Mouse (Mus musculus): ENCODE measurements around the gene Plekha1.

The Plekha1 gene

GRCm38 (mm10) chr7:130918260-130918659 is 52.7 kb downstream of the Plekha1 start:
- TF ChIP-seq POU5F1 (IDR thresholded peaks at IDR 0.05; ENCODE audit: borderline replicate concordance, low read length) (no peak), CTCF (conservative IDR thresholded peaks at IDR 0.05; ENCODE audit: low read length) (no peak), NANOG (IDR thresholded peaks at IDR 0.05; ENCODE audit: borderline replicate concordance, low read length) (no peak)
- H3K4me1 ChIP-seq (replicated peaks; ENCODE audit: low read depth, low read length): peaks cover 26% of the 10 kb centered on the region
- H3K36me3 ChIP-seq (ENCODE audit: insufficient read depth, low read length): no peaks in the 10 kb centered on the region
- H3K27me3 ChIP-seq (ENCODE audit: insufficient read depth, low read length): no peaks in the 10 kb centered on the region
- H3K4me3 ChIP-seq (replicated peaks; ENCODE audit: low read length): no peak overlapping the region
- no peaks in the 10 kb centered on the region; the same call in 1 of the 2 replicates for H3K9me3 ChIP-seq (ENCODE audit: low read length)

DNA sequence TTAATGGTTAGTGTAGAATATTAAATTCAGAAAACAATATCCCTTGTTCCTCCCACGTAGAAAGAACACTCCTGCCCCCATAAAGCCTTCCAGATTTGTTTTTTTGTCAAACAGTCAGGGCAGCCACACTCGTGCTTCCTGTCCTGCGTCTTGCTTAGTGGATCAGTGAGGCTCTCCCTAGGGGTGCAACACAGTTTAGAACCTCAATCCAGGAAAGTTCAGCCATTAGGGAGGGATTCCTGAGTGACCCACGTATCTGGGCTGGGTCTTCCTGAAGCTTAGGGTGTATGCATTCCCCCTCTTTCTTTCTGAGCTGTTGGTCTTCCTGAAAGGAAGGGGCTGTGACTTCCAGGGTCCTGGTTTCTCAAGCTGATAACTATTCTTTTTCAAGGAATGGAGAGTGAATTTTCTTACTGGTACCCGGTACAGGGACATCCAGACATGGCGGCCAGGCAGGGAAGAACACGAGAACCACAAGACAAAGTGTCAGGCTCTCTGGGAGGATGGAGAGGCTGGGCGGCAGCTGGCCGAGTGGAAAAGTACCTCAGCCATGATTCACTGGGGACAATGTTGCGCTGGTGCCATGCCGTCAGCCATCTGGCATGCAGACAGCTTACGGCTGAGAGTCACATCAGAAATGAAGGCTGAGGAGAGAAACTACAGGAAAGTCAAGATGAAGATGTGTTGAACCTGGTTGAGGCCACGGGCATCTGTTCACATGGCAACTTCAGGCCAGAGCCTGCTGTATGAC is 57.6 kb downstream of the Plekha1 start:
- no peak for TF ChIP-seq POU5F1 (IDR thresholded peaks at IDR 0.05; ENCODE audit: borderline replicate concordance, low read length)
- TF ChIP-seq NANOG (IDR thresholded peaks at IDR 0.05; ENCODE audit: borderline replicate concordance, low read length): no peak
- no peak for TF ChIP-seq CTCF (conservative IDR thresholded peaks at IDR 0.05; ENCODE audit: low read length)
- no peaks in the 10 kb centered on the region; the same call in 1 of the 2 replicates for H3K9me3 ChIP-seq (ENCODE audit: low read length)
- H3K36me3 ChIP-seq (ENCODE audit: insufficient read depth, low read length): no peaks in the 10 kb centered on the region
- H3K27me3 ChIP-seq (ENCODE audit: insufficient read depth, low read length): no peaks in the 10 kb centered on the region
- H3K4me3 ChIP-seq (replicated peaks; ENCODE audit: low read length): no peak overlapping the region
- 0 out of 2 replicates have a peak, but pooled peaks cover 4% of the 10 kb centered on the region for H3K4me1 ChIP-seq (replicated peaks; ENCODE audit: low read depth, low read length)

GRCm38 (mm10) chr7:130930401-130930800 is 64.8 kb downstream of the Plekha1 start:
- Histone ChIP-seq H3K9me3 (ENCODE audit: low read length) (no peaks in the 10 kb centered on the region), H3K36me3 (ENCODE audit: insufficient read depth, low read length) (no peaks in the 10 kb centered on the region), H3K27me3 (ENCODE audit: insufficient read depth, low read length) (peaks cover 34% of the 10 kb centered on the region), H3K4me1 (replicated peaks; ENCODE audit: low read depth, low read length) (peaks cover 16% of the 10 kb centered on the region), H3K4me3 (replicated peaks; ENCODE audit: low read length) (no peak overlapping the region)
- TF ChIP-seq NANOG (IDR thresholded peaks at IDR 0.05; ENCODE audit: borderline replicate concordance, low read length): no peak
- peak; percentile 68 for TF ChIP-seq CTCF (conservative IDR thresholded peaks at IDR 0.05; ENCODE audit: low read length)
- no peak for TF ChIP-seq POU5F1 (IDR thresholded peaks at IDR 0.05; ENCODE audit: borderline replicate concordance, low read length)

DNA sequence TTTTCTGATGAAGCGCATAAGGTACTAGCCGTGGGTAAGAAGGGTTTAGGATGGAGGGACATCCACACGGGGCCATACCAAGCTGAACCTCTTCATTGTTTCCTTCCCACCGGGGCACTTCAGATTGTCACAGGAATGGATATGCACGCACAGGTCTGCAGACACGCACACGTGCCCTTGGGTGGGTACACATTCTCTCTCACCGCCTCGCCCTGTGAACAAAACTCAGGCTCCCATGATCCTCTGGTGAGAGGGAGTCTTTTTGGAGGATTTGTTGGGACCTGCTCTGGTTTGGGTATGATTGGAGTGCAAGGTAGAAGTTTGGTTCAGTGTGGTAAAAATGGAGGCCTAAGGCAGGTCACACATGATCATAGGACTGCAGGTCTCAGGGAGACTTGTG is 67.4 kb downstream of the Plekha1 start:
- H3K9me3 ChIP-seq (ENCODE audit: low read length): no peaks in the 10 kb centered on the region
- peaks cover 33% of the 10 kb centered on the region for H3K4me1 ChIP-seq (replicated peaks; ENCODE audit: low read depth, low read length)
- TF ChIP-seq POU5F1 (IDR thresholded peaks at IDR 0.05; ENCODE audit: borderline replicate concordance, low read length) (no peak), NANOG (IDR thresholded peaks at IDR 0.05; ENCODE audit: borderline replicate concordance, low read length) (no peak)
- peaks cover 59% of the 10 kb centered on the region for H3K27me3 ChIP-seq (ENCODE audit: insufficient read depth, low read length)
- no peaks in the 10 kb centered on the region for H3K36me3 ChIP-seq (ENCODE audit: insufficient read depth, low read length)
- no peak overlapping the region for H3K4me3 ChIP-seq (replicated peaks; ENCODE audit: low read length)

DNA sequence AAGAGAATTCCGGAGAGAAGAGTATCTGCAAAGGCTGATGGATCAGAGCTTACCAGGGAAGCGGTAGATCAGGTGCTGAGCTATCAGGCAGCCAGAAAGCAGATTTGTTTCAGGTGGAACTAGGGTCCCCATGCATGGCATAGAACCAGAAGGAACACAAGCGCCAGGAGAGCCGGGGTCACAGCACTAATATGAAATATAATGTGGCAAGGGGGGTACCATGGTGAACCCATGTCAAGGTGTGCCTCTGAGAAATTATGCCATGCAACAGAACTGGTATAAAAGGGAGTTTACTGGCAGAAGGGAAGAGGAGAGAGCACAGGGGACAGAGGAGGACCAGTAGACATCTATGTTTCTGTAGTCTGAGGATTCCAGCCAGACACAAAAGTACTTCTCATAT is 69.1 kb downstream of the Plekha1 start:
- H3K27me3 ChIP-seq (ENCODE audit: insufficient read depth, low read length): peaks cover 73% of the 10 kb centered on the region
- no peaks in the 10 kb centered on the region for H3K9me3 ChIP-seq (ENCODE audit: low read length)
- H3K4me1 ChIP-seq (replicated peaks; ENCODE audit: low read depth, low read length): peaks cover 40% of the 10 kb centered on the region
- TF ChIP-seq POU5F1 (IDR thresholded peaks at IDR 0.05; ENCODE audit: borderline replicate concordance, low read length): no peak
- no peak for TF ChIP-seq NANOG (IDR thresholded peaks at IDR 0.05; ENCODE audit: borderline replicate concordance, low read length)
- no peak for TF ChIP-seq CTCF (conservative IDR thresholded peaks at IDR 0.05; ENCODE audit: low read length)
- no peak overlapping the region for H3K4me3 ChIP-seq (replicated peaks; ENCODE audit: low read length)
- H3K36me3 ChIP-seq (ENCODE audit: insufficient read depth, low read length): no peaks in the 10 kb centered on the region

DNA sequence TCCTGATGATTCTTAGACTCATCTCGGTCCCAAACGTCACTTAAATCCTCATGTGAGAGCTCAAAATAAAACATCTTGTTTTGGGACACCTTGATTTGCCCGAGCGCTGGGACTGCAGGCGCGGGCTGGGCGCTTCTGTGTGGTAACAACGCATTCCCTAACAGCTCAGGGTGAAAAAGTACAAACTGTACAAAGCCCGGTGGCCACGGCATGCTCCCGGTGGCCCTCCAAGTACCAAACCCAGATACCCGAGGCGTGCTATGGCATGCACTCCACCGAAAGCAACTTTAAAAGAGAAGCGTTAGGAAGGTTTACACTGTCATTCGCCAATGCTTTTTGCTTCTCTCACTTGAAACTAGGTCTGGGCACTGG is 69.9 kb downstream of the Plekha1 start:
- no peaks in the 10 kb centered on the region for H3K9me3 ChIP-seq (ENCODE audit: low read length)
- H3K4me3 ChIP-seq (replicated peaks; ENCODE audit: low read length): peak overlapping the region; percentile 81
- no peaks in the 10 kb centered on the region for H3K36me3 ChIP-seq (ENCODE audit: insufficient read depth, low read length)
- TF ChIP-seq NANOG (IDR thresholded peaks at IDR 0.05; ENCODE audit: borderline replicate concordance, low read length) (no peak), CTCF (conservative IDR thresholded peaks at IDR 0.05; ENCODE audit: low read length) (no peak), POU5F1 (IDR thresholded peaks at IDR 0.05; ENCODE audit: borderline replicate concordance, low read length) (no peak)
- H3K4me1 ChIP-seq (replicated peaks; ENCODE audit: low read depth, low read length): peaks cover 36% of the 10 kb centered on the region
- H3K27me3 ChIP-seq (ENCODE audit: insufficient read depth, low read length): peaks cover 78% of the 10 kb centered on the region

- Histone ChIP-seq H3K36me3 (ENCODE audit: insufficient read depth, low read length) (no peaks in the 10 kb centered on the region), H3K4me1 (replicated peaks; ENCODE audit: low read depth, low read length) (peaks cover 40% of the 10 kb centered on the region), H3K4me3 (replicated peaks; ENCODE audit: low read length) (peak within 1 kb of the TSS; percentile 81), H3K27me3 (ENCODE audit: insufficient read depth, low read length) (peaks cover 80% of the 10 kb centered on the region), H3K9me3 (ENCODE audit: low read length) (no peaks in the 10 kb centered on the region)
- TF ChIP-seq CTCF (conservative IDR thresholded peaks at IDR 0.05; ENCODE audit: low read length) (no peak), NANOG (IDR thresholded peaks at IDR 0.05; ENCODE audit: borderline replicate concordance, low read length) (no peak), POU5F1 (IDR thresholded peaks at IDR 0.05; ENCODE audit: borderline replicate concordance, low read length) (no peak)
Measured at GRCm38 (mm10) chr7:130935793-130936471, 70.4 kb downstream of the Plekha1 start, which contains the start of gene Htra1. Htra1 (plus strand) TSS chr7:130936111.

- H3K4me3 ChIP-seq (replicated peaks; ENCODE audit: low read length): peak overlapping the region; percentile 81
- peaks cover 46% of the 10 kb centered on the region for H3K4me1 ChIP-seq (replicated peaks; ENCODE audit: low read depth, low read length)
- no peaks in the 10 kb centered on the region for H3K36me3 ChIP-seq (ENCODE audit: insufficient read depth, low read length)
- no peaks in the 10 kb centered on the region for H3K9me3 ChIP-seq (ENCODE audit: low read length)
- TF ChIP-seq CTCF (conservative IDR thresholded peaks at IDR 0.05; ENCODE audit: low read length) (no peak), NANOG (IDR thresholded peaks at IDR 0.05; ENCODE audit: borderline replicate concordance, low read length) (no peak), POU5F1 (IDR thresholded peaks at IDR 0.05; ENCODE audit: borderline replicate concordance, low read length) (no peak)
- peaks cover 81% of the 10 kb centered on the region for H3K27me3 ChIP-seq (ENCODE audit: insufficient read depth, low read length)
Measured at GRCm38 (mm10) chr7:130936472-130936951, 71.0 kb downstream of the Plekha1 start.
